Mouse (Mus musculus) bone marrow macrophage, adult 2 months (primary cell): ENCODE results near the gene Hoxd10. TPM values are rescaled to one million over a fixed set of nuclear protein-coding genes. Genes with fewer than 3 reads are reported as not detected.

Experiments
- H3K27ac ChIP-seq: 2 replicates; pipeline ENCODE4 v1.5.1; 2012; ENCODE audit warnings: low read depth, low read length; ENCODE audit not compliant: insufficient read depth
- H3K4me1 ChIP-seq: 2 replicates; pipeline ENCODE4 v1.6.1; 2012; ENCODE audit warnings: low read length; ENCODE audit not compliant: control insufficient read depth, insufficient read depth
- H3K4me3 ChIP-seq: 2 replicates; pipeline ENCODE4 v1.5.1; 2012; ENCODE audit warnings: mild to moderate bottlenecking, low read length, moderate library complexity; ENCODE audit not compliant: insufficient read depth
- CTCF ChIP-seq: IDR thresholded peaks from 2 replicates; pipeline ENCODE4 v1.5.1; 2012; ENCODE audit warnings: low read depth, mild to moderate bottlenecking, low read length, moderate library complexity
- POLR2A ChIP-seq: IDR thresholded peaks from 2 replicates; pipeline ENCODE4 v1.6.1; 2012; ENCODE audit warnings: mild to moderate bottlenecking, low read depth, low read length, borderline replicate concordance
- polyA plus RNA-seq: library from polyadenylated mRNA; stranded (reverse); fragments of >200 nt; gene quantifications from 2 replicates; pipeline ENCODE4 v1.2.4, GENCODE M21; 2012; ENCODE audit not compliant: missing spikeins, insufficient read depth, insufficient read length

Gene Hoxd10
- polyA plus RNA-seq, 1 experiment: not detected

GRCm38 (mm10) chr2:74741979-74742277 is 50.2 kb downstream of the Hoxd10 start:
- TF ChIP-seq CTCF (no peak), POLR2A (no peak)
- Histone ChIP-seq H3K4me3 (no peak overlapping the region), H3K4me1 (no peaks in the 10 kb centered on the region), H3K27ac (no peak overlapping the region)

Other genes starting within 250 kb of the Hoxd10 start
- 12.7 and 14.8 TPM in 2 replicates for gene Lnpk, start 112.5 kb upstream of the Hoxd10 start, polyA plus RNA-seq
- not detected in 2 replicates for gene Evx2, start 32.4 kb upstream of the Hoxd10 start, polyA plus RNA-seq
- gene Hoxd13, start 23.6 kb upstream of the Hoxd10 start, polyA plus RNA-seq: not detected in 2 replicates
- gene Hoxd12, start 16.9 kb upstream of the Hoxd10 start, polyA plus RNA-seq: not detected in 2 replicates
- gene Hoxd11, start 12.4 kb upstream of the Hoxd10 start, polyA plus RNA-seq: not detected in 2 replicates
- not detected in 2 replicates for gene Hoxd9, start 5.8 kb downstream of the Hoxd10 start, polyA plus RNA-seq
- not detected in 2 replicates for gene Hoxd8, start 12.7 kb downstream of the Hoxd10 start, polyA plus RNA-seq
- not detected in 2 replicates for gene Hoxd3, start 20.0 kb downstream of the Hoxd10 start, polyA plus RNA-seq
- gene Hoxd4, start 20.0 kb downstream of the Hoxd10 start, polyA plus RNA-seq: not detected in 2 replicates
- not detected in 2 replicates for gene Gm28230, start 34.8 kb downstream of the Hoxd10 start, polyA plus RNA-seq
- not detected in 2 replicates for gene Hoxd1, start 71.1 kb downstream of the Hoxd10 start, polyA plus RNA-seq
- gene Mtx2, start 133.9 kb downstream of the Hoxd10 start, polyA plus RNA-seq: 30.2 and 33.1 TPM in 2 replicates